Mouse (Mus musculus) erythroblast, embryonic 14.5 days (primary cell): Measurements from ENCODE around the gene Dpp6.

Experiments used
- GATA1 ChIP-seq: IDR thresholded peaks from 2 replicates; pipeline ENCODE4 v1.6.1; 2012; ENCODE audit warnings: low read length, inconsistent platforms, mixed read lengths
- TAL1 ChIP-seq: IDR thresholded peaks from 3 replicates; pipeline ENCODE4 v1.6.1; 2012; ENCODE audit warnings: low read length, inconsistent platforms, mixed read lengths

DNA sequence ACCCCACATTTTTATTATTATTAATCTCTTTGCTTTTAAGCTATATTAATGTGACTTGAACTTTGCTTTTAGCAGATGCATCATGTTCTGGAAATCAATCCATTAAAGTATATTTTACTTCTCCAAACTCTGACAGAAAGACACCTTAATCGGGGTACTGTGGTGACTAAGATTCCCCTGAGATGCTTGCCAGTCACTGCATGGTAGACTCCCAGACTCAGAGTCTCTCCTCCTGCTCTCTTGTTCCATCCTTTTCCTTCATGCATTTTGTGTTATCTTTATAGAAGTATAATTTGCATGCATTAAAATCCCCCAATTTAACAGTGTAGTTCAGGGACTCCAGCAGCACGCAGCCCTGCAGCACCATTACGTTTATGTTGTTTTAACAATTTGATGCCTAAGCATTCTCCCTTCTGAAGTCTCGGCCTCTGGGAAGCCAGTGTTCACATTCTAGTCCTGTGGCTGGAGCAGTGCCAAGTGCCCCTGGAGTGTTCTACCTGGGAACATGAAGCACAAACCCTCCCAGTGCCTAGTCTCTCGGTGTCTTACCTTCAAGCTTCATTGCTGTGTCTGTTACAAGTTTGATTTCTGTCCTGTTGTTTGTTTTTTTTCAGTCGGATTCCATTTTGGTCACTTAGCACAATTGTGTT lies 153.1 kb downstream of the Dpp6 start:
- TF ChIP-seq TAL1 (no peak), GATA1 (no peak)
